Mouse (Mus musculus): ENCODE data around the gene Lxn. TPM values are rescaled to one million over a fixed set of nuclear protein-coding genes. Genes with fewer than 3 reads are reported as not detected.
A peak's percentile ranks its signal among the peaks of the same experiment; 100 is the strongest.

The Lxn gene
- total RNA-seq, 2 experiments from 2014 or later = 40.1 to 45.3 TPM

GRCm38 (mm10) chr3:67485233-67485632 lies 21.5 kb upstream of the Lxn start:
- no peak for DNase-seq (ENCODE audit: low spot score in 2 of 2)
- Histone ChIP-seq H3K27ac (no peak overlapping the region), H3K4me3 (no peak overlapping the region)
- TF ChIP-seq CTCF (conservative IDR thresholded peaks at IDR 0.05) = no peak

GRCm38 (mm10) chr3:67482400-67482799 lies 18.7 kb upstream of the Lxn start:
- Histone ChIP-seq H3K27ac (no peak overlapping the region), H3K4me3 (no peak overlapping the region)
- DNase-seq (ENCODE audit: low spot score in 2 of 2) = no peak
- no peak for TF ChIP-seq CTCF (conservative IDR thresholded peaks at IDR 0.05)

DNA sequence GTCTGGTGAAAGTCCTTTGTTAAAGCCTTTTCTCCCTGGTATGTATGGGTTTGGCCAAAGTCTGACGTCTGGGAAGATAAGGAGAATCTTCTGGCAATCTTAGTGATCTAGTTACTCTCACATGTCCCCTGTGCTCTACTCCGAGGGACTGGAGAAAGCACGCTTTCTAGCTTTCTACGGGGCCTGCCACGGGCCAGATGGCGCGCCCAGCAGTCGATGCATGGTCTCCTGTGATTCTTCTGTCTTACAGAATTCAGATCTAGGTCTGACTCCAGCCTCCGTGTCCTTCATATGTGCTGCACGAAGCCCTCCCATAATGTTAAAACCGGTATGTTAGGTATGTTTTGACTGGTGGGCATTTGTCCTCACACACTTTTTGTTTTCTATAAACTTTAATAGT lies 16.1 kb upstream of the Lxn start:
- no peak overlapping the region for H3K27ac ChIP-seq
- TF ChIP-seq CTCF (conservative IDR thresholded peaks at IDR 0.05) = no peak
- DNase-seq (ENCODE audit: low spot score in 2 of 2) = no peak

GRCm38 (mm10) chr3:67473438-67473837 lies 9.7 kb upstream of the Lxn start:
- no peak overlapping the region for H3K27ac ChIP-seq
- no peak for DNase-seq (ENCODE audit: low spot score in 2 of 2)
- no peak overlapping the region for H3K4me3 ChIP-seq
- no peak for TF ChIP-seq CTCF (conservative IDR thresholded peaks at IDR 0.05)

More for the DNA sequence above, 16.1 kb upstream of the Lxn start:
- H3K4me3 ChIP-seq = no peak overlapping the region

DNA sequence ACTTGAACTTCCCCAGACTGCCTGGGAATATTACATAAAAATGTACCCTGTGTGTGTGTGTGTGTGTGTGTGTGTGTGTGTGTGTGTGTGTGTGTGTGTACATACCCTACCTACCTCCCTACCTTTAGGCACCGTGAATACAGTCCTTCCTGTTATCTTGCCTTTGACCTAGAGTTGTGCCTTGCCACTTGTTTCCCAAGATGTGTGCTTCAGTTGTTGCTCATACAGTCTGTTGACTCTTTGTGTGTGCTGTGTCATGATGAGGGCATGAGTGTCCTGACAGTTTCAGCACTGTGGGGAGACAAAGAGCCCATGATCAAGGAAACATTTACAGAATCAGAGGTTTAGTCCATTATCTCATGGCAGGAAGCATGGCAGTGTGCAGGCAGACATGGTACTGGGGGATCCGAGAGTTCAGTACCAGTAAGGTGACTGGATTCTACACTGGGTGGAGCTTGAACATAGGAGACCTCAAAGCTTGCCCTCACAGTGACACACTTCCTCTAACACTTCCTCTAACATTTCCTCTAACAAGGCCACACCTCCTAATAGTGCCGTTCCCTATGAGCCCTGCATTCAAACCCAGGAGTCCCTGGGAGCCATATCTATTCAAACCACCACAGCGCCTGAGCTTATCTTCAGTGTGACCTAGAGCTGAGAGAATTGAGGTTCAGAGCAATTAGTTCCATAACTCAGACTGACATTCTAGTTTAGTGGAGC lies 7.8 kb upstream of the Lxn start:
- Histone ChIP-seq H3K27ac (no peak overlapping the region), H3K4me3 (no peak overlapping the region)
- no peak for TF ChIP-seq CTCF (conservative IDR thresholded peaks at IDR 0.05)
- DNase-seq (ENCODE audit: low spot score in 2 of 2) = no peak

- H3K4me3 ChIP-seq = no peak overlapping the region
- no peak overlapping the region for H3K27ac ChIP-seq
- DNase-seq (ENCODE audit: low spot score in 2 of 2) = no peak
- TF ChIP-seq CTCF (conservative IDR thresholded peaks at IDR 0.05) = no peak
Measured at GRCm38 (mm10) chr3:67467281-67467680, 3.6 kb upstream of the Lxn start.

- no peak for TF ChIP-seq CTCF (conservative IDR thresholded peaks at IDR 0.05)
- Histone ChIP-seq H3K27ac (no peak overlapping the region), H3K4me3 (no peak overlapping the region)
- no peak for DNase-seq (ENCODE audit: low spot score in 2 of 2)
Measured at GRCm38 (mm10) chr3:67466576-67466975, 2.9 kb upstream of the Lxn start.

DNA sequence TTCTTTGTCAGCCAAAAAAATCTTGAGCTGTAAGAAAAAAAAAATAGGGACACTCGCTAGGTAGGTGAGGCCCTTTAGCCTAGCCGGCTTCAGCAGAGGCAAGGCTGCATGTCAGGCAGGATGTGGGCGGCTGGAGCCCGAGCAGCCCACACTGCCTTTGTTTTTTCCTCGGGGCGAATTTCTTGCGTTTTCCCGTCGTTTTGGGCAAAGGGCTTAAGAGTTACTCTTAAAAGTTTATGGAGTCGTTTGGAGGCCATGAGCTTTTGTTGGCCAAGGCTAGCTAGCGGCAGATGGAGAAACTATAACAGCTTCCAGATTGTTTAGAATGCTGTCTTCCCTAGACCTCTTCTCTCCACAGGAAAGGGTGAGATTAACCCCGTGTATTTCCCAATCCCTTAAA lies 725 bp downstream of the Lxn start:
- DNase-seq (ENCODE audit: low spot score in 2 of 2) = no peak
- no peak for TF ChIP-seq CTCF (conservative IDR thresholded peaks at IDR 0.05)

DNA sequence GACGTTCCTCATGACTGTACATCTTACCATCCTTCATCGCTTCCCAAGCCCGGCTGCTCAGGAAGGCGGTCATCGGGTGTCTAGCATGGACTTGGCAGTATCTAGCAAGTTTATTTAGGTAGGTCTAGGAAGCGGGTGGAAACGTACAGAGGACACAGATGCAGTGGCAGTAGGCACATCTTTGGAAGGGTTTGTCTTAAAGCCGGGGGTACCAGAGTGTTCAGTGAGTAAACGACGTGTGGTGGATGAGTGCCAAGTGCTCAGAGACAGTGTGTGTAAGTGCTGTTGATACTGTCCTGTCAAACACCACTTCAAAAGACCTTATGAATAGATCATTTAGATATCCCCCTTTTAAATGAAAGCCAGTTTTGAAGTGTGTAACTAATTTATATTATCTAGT lies 1.1 kb downstream of the Lxn start:
- H3K27ac ChIP-seq = peak overlapping the region; percentile 79
- TF ChIP-seq CTCF (conservative IDR thresholded peaks at IDR 0.05) = no peak

More for the DNA sequence above, 725 bp downstream of the Lxn start:
- Histone ChIP-seq H3K4me3 (peak overlapping the region; percentile 72), H3K27ac (peak overlapping the region; percentile 79)

DNA sequence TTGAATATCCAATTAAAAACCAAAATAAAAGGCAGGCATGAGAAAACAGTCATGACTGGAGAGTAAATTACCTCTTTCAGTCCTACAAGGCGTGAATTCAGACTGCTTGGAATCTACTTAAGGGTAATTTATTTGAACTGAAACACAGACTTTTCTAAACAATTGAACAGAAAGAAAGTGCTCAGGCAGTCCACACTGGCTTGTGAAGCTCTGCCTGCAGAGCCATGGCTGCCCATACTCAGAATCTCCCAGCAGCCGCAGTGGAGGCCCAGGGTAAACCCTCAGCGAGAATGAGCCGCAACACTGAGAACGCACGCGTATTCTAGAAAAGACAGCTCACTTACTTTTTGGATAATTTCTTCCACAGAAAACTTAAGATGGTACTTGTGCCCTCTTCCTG lies 1.7 kb downstream of the Lxn start:
- TF ChIP-seq CTCF (conservative IDR thresholded peaks at IDR 0.05) = no peak
- DNase-seq (ENCODE audit: low spot score in 2 of 2) = no peak
- peak overlapping the region; percentile 79 for H3K27ac ChIP-seq
- peak overlapping the region; percentile 72 for H3K4me3 ChIP-seq

More for the DNA sequence above, 1.1 kb downstream of the Lxn start:
- DNase-seq (ENCODE audit: low spot score in 2 of 2) = no peak
- peak overlapping the region; percentile 72 for H3K4me3 ChIP-seq

DNA sequence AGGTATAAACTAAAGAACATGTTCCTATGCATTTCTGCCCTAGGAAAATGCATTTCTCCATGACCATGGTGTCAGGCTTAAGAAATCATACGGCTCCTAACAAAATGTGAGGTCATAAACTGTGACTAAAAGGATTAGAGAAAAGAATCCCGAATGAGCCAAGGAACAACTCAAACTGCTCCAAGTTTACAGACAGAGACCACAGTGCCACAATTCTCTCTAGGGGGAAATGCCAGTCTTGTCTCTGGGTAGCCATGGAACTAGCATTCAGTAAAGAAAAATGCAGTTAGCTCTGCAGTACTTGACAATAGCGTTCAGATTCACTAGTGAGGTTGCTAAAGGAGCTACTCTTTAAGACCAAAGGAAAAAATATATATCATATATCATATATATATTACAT lies 3.8 kb downstream of the Lxn start:
- DNase-seq (ENCODE audit: low spot score in 2 of 2) = no peak
- no peak for TF ChIP-seq CTCF (conservative IDR thresholded peaks at IDR 0.05)
- no peak overlapping the region for H3K4me3 ChIP-seq
- peak overlapping the region; percentile 8 for H3K27ac ChIP-seq

DNA sequence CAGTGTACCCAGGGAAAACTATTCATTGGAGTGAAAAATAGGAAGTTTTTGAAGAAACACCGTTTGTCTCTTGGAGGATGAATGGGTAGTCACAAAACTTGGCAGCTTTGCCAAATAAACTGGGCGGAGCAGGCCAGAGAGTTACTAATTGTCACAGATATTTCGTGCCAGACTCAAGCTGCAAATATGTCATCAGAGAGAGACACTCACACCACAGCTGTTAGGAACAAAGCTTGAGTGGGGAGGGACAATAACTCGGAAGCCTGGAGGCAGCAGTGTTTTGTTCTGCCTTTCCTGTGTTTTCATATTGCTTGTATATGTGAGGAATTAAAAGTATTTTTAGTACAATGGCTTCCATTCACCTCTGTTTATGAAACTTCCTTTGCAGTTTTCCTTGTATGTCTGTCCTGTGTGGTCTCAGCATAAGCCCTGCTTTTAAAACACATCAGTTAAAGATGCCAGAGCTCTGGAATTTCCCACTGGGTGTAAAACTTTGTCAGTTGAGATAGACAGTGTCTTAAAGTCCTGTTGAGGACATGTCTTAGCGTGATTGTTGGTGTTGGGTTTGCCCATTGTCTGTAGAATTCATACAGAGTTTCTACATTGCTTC lies 13.0 kb downstream of the Lxn start:
- no peak for TF ChIP-seq CTCF (conservative IDR thresholded peaks at IDR 0.05)
- no peak overlapping the region for H3K4me3 ChIP-seq
- H3K27ac ChIP-seq = no peak overlapping the region; the same call in 1 of the 2 replicates
- DNase-seq (ENCODE audit: low spot score in 2 of 2) = peak in 1 of 2 experiments; percentile 42

DNA sequence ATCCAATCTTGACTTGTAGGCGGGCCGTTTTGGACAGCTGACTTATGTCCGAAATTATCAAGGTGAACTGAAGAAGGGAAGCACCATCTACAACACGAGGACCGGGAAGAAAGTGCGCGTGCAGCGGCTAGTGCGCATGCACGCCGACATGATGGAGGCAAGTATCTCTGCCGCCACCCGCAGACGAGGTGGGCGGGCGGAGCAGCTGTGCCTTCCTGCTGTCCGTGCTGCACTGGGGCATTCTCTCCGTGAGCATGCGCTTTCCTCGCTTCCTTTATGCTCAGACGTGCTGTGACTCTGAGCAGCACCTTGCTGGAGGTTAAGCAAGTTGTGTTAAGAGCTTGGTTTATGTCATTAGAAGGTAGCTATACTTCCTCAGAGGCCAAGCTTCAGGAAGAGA lies 14.1 kb downstream of the Lxn start:
- peak overlapping the region; percentile 36 for H3K27ac ChIP-seq

GRCm38 (mm10) chr3:67447143-67447542 lies 16.6 kb downstream of the Lxn start:
- no peak for DNase-seq (ENCODE audit: low spot score in 2 of 2)
- TF ChIP-seq CTCF (conservative IDR thresholded peaks at IDR 0.05) = peak; percentile 55
- Histone ChIP-seq H3K27ac (no peak overlapping the region), H3K4me3 (no peak overlapping the region)

More for the DNA sequence above, 14.1 kb downstream of the Lxn start:
- no peak for TF ChIP-seq CTCF (conservative IDR thresholded peaks at IDR 0.05)
- no peak overlapping the region for H3K4me3 ChIP-seq
- peak; percentile 56 to 61 for DNase-seq (ENCODE audit: low spot score in 2 of 2)
